Mouse (Mus musculus) kidney, postnatal 0 days (tissue): Measurements from ENCODE around the gene Add1. TPM values are rescaled to one million over a fixed set of nuclear protein-coding genes. Genes with fewer than 3 reads are reported as not detected.

Experiments
- ATAC-seq: fragments of 200-750 bp; cut with Nextera tagmentation; replicated peaks from 2 replicates; pipeline ENCODE4 v1.8.0; 2017; ENCODE audit warnings: low read depth, moderate number of reproducible peaks, moderate TSS enrichment, moderate library complexity; ENCODE audit not compliant: low FRiP score
- DNase-seq: peaks from one replicate; pipeline ENCODE4 v3.0.0-alpha.2; 2016; ENCODE audit warnings: low spot score
- H3K27ac ChIP-seq: fragments of 300-500 bp; sonication (generic); 2 replicates; pipeline ENCODE4 v1.5.1; 2014; ENCODE audit warnings: mild to moderate bottlenecking
- H3K27me3 ChIP-seq: fragments of 300-500 bp; sonication (generic); 2 replicates; pipeline ENCODE4 v1.6.1; 2014; ENCODE audit warnings: low read length, mixed read lengths; ENCODE audit not compliant: insufficient read depth
- H3K36me3 ChIP-seq: fragments of 300-500 bp; sonication (generic); 2 replicates; pipeline ENCODE4 v1.6.1; 2014; ENCODE audit warnings: low read length, mixed read lengths; ENCODE audit not compliant: insufficient read depth
- H3K4me1 ChIP-seq: fragments of 300-500 bp; sonication (generic); replicated peaks from 2 replicates; pipeline ENCODE4 v1.6.1; 2014; ENCODE audit warnings: antibody characterized with exemption, low read length, mixed read lengths; ENCODE audit not compliant: insufficient read depth
- H3K4me2 ChIP-seq: fragments of 300-500 bp; sonication (generic); 2 replicates; pipeline ENCODE4 v1.6.1; 2014; ENCODE audit warnings: mild to moderate bottlenecking, low read length, moderate library complexity, mixed read lengths
- H3K4me3 ChIP-seq: fragments of 300-500 bp; sonication (generic); replicated peaks from 2 replicates; pipeline ENCODE4 v1.5.1; 2014; ENCODE audit warnings: low read depth, low read length
- H3K9ac ChIP-seq: fragments of 300-500 bp; sonication (generic); 2 replicates; pipeline ENCODE4 v1.6.1; 2014; ENCODE audit warnings: low read depth, low read length
- H3K9me3 ChIP-seq: fragments of 300-500 bp; sonication (generic); replicated peaks from 2 replicates; pipeline ENCODE4 v1.6.1; 2016; ENCODE audit warnings: low read length, inconsistent platforms, mixed read lengths
- CTCF ChIP-seq: IDR thresholded peaks from 2 replicates; pipeline ENCODE4 v1.5.1; 2016; ENCODE audit warnings: antibody characterized with exemption, low read depth, mild to moderate bottlenecking, moderate library complexity
- WGBS: fragments of 180-500 bp; shearing (Covaris S2); extraction: QIAGEN DNeasy Blood & Tissue Kit; methylation state at CpG from one replicate; pipeline ENCODE4 v1.1.7; 2014; 5-methylcytosine and 5-hydroxymethylcytosine counted together
- polyA plus RNA-seq: library from polyadenylated mRNA; unstranded; fragments of >200 nt; fragmentation: Nextera tagmentation; extraction: Ambion mirVana; gene quantifications from 2 replicates; pipeline ENCODE4 v1.2.1, GENCODE M21; 2015

The Add1 gene
- 130 and 143 TPM in 2 replicates for polyA plus RNA-seq

- Histone ChIP-seq H3K27ac (peak within 1 kb of the TSS; percentile 91), H3K9ac (peak within 1 kb of the TSS; percentile 97), H3K9me3 (no peaks in the 10 kb centered on the region), H3K27me3 (no peaks in the 10 kb centered on the region), H3K4me1 (peaks cover 9% of the 10 kb centered on the region), H3K36me3 (no peaks in the 10 kb centered on the region), H3K4me2 (peak within 1 kb of the TSS; percentile 52), H3K4me3 (peak within 1 kb of the TSS; percentile 91)
- WGBS, result 2% methylated on average over 77 of the region's 84 CpGs
- ATAC-seq (peak; percentile 100), DNase-seq (peak; percentile 99)
- no peak for TF ChIP-seq CTCF
Observed at GRCm38 (mm10) chr5:34573268-34574221, at the start of gene Add1. Gene Add1, plus strand, starts transcription at chr5:34573664.

DNA sequence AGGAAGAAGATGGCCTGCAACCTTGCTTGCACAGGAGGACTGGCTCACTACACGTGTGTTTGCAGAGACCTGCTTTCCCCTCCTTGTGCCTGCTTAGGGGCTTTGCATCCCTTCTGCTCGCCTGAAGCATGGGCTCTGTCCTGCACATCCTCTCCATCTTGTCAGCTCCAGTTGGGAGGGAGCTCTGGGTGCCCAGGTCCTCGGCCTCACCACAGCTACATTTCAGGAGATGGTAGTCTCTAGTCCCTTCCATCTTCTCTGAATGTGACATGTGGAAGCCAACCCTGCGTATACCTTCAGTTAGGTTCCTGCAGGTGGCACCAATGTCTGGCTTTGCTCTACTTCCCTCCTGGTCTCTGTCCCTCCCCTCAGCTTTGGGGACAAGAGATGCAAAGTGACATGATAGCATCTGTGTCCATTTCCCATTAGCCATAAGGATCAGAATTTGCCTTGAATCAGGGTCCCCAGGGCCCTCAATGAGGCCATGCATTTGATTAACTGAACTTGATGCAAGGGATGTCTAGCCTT is 49.4 kb upstream of the Add1 start:
- no peak; the same call in 1 of the 2 replicates for TF ChIP-seq CTCF

DNA sequence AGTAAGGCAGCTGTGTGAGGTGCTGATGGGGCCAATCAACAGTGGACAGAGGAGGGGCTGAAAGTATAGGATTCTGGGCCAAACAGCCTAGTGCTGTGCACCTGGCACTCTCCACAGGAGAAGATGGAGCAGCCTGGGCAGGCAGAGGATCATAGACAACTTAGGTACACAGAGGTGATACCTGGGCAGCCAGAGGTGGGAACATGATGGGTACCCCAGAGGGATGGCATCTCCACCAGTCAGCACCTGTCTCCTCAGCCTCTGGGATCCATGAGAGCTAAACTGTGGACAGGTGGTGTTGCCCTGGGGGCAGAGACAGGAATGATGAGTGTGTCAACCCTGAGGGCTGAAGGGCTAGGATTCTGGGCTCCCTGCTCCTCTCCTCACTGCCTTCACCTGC is 49.0 kb upstream of the Add1 start:
- ATAC-seq (no peak), DNase-seq (no peak)
- Histone ChIP-seq H3K9ac (no peak overlapping the region), H3K4me1 (no peaks in the 10 kb centered on the region; the same call in 1 of the 2 replicates), H3K36me3 (no peaks in the 10 kb centered on the region), H3K4me2 (no peak overlapping the region), H3K4me3 (no peak overlapping the region), H3K27me3 (no peaks in the 10 kb centered on the region), H3K27ac (no peak overlapping the region), H3K9me3 (no peaks in the 10 kb centered on the region)
- no peak for TF ChIP-seq CTCF

More for the DNA sequence above, 49.4 kb upstream of the Add1 start:
- DNase-seq, result no peak
- H3K9ac ChIP-seq, result no peak overlapping the region
- no peaks in the 10 kb centered on the region for H3K9me3 ChIP-seq
- 73% methylated on average over 4 of the region's 4 CpGs for WGBS
- H3K4me2 ChIP-seq, result no peak overlapping the region
- no peaks in the 10 kb centered on the region; the same call in 1 of the 2 replicates for H3K4me1 ChIP-seq
- H3K27me3 ChIP-seq, result no peaks in the 10 kb centered on the region
- H3K27ac ChIP-seq, result no peak overlapping the region
- no peak for ATAC-seq
- H3K36me3 ChIP-seq, result no peaks in the 10 kb centered on the region
- no peak overlapping the region for H3K4me3 ChIP-seq

- ATAC-seq (peak; percentile 93), DNase-seq (peak; percentile 95)
- peak within 1 kb of the TSS; percentile 59 for H3K4me2 ChIP-seq
- H3K27ac ChIP-seq, result 0 out of 2 replicates have a peak within 1 kb of the TSS, but pooled peaks have one; percentile 3
- no peaks in the 10 kb centered on the region for H3K9me3 ChIP-seq
- H3K36me3 ChIP-seq, result no peaks in the 10 kb centered on the region
- no peaks in the 10 kb centered on the region; the same call in 1 of the 2 replicates for H3K4me1 ChIP-seq
- peak within 1 kb of the TSS; percentile 49 for H3K9ac ChIP-seq
- peak within 1 kb of the TSS; percentile 41 for H3K4me3 ChIP-seq
- peak; percentile 20; the same call in 1 of the 2 replicates for TF ChIP-seq CTCF
- WGBS, result 3% methylated on average over 32 of the region's 38 CpGs
- no peaks in the 10 kb centered on the region for H3K27me3 ChIP-seq
Observed at GRCm38 (mm10) chr5:34525663-34526476, 47.6 kb upstream of the Add1 start, which contains the start of gene Sh3bp2. Gene Sh3bp2, plus strand, starts transcription at chr5:34525838.

GRCm38 (mm10) chr5:34526477-34526775 is 47.0 kb upstream of the Add1 start:
- H3K4me1 ChIP-seq, result peaks cover 2% of the 10 kb centered on the region; the same call in 1 of the 2 replicates
- ATAC-seq (no peak), DNase-seq (no peak)
- no peaks in the 10 kb centered on the region for H3K27me3 ChIP-seq
- peak overlapping the region; percentile 59 for H3K4me2 ChIP-seq
- no peak overlapping the region for H3K27ac ChIP-seq
- 51% methylated on average over 5 of the region's 5 CpGs for WGBS
- no peaks in the 10 kb centered on the region for H3K36me3 ChIP-seq
- no peak overlapping the region for H3K9ac ChIP-seq
- no peak for TF ChIP-seq CTCF
- H3K4me3 ChIP-seq, result no peak overlapping the region
- H3K9me3 ChIP-seq, result no peaks in the 10 kb centered on the region

DNA sequence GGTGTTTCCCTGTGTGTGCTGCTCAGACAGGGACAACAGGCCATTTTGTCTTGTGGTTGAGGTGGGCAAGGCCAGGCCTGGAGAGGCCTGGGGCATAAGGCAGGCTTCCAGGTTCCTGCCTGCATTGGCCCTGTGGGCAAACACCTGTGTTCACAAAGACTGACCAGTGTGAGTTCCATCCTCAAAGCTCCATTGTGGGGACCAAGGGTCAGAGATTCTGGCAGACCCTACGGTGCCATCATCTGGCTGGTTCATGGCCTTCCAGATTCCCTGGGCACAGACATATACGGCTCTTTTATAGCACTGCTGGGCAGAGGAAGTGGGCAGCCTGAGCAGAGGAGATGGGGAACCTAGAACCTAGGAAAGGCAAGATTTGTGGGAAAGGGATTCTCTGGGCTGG is 46.1 kb upstream of the Add1 start:
- 81% methylated on average over 2 of the region's 2 CpGs for WGBS
- H3K4me1 ChIP-seq, result peaks cover 3% of the 10 kb centered on the region; the same call in 1 of the 2 replicates
- no peak for TF ChIP-seq CTCF
- no peak overlapping the region for H3K9ac ChIP-seq
- H3K9me3 ChIP-seq, result no peaks in the 10 kb centered on the region
- H3K27ac ChIP-seq, result no peak overlapping the region
- H3K36me3 ChIP-seq, result no peaks in the 10 kb centered on the region
- no peak overlapping the region for H3K4me3 ChIP-seq
- no peak for DNase-seq
- no peak overlapping the region for H3K4me2 ChIP-seq
- ATAC-seq, result no peak
- no peaks in the 10 kb centered on the region for H3K27me3 ChIP-seq
